Mouse (Mus musculus) forelimb bud, embryonic 11.5 days (tissue): ENCODE measurements at regions not wholly inside any gene's neighbourhood (a gene's known extent, or its start where the extent isn't known, plus 50 kb on each side); places are given as distances from the start of the nearest gene placed in this dataset.
"Not testable (repeated sequence)": the region's sequence is repeated elsewhere in the genome, so short reads cannot be mapped to it uniquely, and the experiment has no call there.

ENCODE experiments used
- DNase-seq: peaks from one replicate; pipeline ENCODE4 v3.0.0-alpha.2; 2012; ENCODE audit warnings: low read depth, low spot score

DNA sequence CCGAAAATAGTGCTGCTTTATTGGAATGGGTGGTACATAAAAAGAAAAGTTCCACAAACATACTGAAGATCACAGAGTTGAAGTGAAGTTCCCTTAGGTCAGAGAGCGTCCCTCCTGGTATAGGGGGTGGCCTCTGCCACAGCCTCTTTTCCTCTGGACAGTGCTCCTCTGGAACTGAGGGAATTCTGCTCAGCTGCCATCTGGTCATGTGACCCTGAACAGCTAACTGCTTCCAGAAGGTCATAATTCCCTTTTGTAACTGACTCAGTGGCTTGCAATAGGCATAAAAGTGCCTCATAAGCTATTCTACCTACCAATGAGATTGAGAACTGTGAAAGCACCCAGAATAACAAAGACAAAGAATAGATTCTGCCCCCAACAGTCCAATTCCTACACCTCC, 414.4 kb downstream of the Lrig3 start:
- peak; percentile 40 for DNase-seq

DNA sequence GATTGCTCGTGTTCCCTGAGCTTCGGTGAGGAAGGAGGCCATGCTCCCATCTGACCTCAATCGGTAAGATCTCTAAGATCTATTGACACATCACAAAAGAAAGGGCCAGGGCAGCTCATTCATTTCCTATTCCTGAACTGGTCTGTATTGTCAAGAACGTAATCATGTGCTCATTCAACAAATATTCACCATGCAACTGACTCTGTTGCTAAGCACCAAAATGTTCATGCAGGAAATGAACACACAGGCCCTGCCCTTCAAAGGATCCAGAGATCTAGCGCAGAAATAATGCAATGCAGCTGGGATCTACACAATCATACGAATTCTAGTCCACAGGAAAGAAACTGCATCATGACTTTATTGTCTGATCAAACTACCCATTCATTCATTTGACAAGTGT, 413.3 kb downstream of the Lrig3 start:
- peak; percentile 52 for DNase-seq

DNA sequence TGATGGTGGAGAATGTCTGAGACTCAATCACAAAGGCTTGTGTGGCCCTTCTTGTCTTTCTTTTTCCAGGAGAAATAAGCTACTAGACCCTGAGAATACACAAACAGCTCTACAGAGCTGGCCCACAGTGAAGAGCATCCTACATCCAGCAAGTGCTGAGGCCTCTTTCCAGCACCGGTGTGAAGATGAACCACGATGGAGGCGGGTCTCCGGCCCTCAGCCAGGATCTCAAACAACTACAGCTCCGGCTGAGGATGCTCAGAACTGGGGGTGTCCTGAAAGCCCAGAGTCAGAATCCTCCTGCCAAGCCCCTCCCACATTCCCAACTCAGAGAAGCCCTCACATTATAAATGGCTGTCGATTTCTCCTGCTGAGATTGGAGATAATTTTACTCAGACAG, 407.9 kb downstream of the Lrig3 start:
- DNase-seq, result no peak

DNA sequence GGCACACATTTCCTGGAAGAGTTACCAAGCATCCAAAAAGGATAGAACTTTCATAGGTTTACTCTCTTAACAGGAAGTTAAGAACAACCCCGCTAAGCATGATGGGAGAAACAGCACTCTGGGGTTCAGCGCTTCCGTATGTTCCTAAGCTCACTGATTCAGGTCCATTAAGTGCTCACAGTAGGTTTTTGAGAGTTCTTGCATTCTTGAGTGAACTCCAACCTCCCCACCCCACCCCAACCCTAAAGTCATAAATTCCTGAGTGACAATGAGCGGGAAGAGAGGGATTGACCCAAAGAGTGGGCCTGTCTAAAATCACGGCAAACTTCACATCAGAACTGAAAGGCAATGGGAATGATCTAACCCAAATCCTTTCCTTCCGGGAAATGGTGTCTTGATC, 405.9 kb downstream of the Lrig3 start:
- no peak for DNase-seq

DNA sequence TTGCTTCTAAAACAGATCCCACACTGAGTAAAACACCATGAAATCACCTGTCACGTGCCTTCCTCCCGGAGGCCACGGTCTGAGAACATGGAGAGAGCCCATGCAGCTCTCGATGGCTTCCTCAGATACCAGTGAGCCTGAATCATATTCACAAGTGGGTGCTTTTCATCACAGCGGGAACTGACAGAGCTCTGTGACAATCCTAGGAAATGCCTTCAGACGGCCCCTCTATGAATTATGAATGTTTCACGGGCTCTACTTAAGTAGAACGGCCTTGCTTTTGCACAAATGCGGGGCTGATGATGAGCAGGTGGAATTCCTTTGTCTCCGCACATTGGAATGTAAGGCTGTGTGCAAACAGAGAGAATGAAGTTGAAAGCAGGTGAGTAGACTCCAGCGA, 383.1 kb downstream of the Lrig3 start:
- no peak for DNase-seq

DNA sequence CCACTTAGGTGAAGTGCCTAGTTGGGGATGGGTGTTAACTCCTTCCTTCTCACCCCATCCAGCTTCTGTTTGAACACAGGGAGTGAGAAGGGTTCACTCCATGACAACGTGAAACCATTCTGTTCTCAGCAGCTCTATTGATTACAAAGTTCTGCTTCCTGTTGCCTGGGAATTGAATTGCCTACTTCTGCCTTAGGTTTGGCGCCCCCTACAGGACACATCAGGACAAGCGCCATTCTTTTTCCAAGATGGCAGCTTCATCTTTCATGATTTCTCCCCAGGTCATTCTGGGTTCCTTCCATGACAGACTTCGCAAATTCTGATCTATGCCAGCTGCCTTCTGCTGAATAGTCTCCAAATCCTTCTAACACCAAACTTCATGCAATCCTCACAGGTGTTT, 371.5 kb downstream of the Lrig3 start:
- DNase-seq, result no peak

DNA sequence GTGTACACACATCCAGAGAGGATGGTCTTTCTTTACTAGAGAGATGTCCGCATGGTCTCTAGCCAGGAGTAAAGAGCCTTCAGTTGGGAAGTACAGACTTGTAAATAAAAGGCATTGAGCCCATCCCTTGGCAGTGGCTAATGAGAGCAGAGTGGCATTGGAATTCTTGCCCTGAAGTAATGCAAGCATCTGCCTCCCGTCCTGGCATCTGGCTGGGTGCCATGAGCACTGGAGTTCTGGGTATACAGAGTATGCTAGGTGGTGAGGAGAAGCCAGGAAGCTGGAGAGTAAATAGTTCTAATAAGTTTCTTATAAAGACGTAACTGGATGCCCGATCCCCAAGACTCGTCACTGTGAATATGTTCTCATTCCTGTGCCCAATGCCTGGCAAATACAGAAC, 367.8 kb downstream of the Lrig3 start:
- DNase-seq, result no peak

DNA sequence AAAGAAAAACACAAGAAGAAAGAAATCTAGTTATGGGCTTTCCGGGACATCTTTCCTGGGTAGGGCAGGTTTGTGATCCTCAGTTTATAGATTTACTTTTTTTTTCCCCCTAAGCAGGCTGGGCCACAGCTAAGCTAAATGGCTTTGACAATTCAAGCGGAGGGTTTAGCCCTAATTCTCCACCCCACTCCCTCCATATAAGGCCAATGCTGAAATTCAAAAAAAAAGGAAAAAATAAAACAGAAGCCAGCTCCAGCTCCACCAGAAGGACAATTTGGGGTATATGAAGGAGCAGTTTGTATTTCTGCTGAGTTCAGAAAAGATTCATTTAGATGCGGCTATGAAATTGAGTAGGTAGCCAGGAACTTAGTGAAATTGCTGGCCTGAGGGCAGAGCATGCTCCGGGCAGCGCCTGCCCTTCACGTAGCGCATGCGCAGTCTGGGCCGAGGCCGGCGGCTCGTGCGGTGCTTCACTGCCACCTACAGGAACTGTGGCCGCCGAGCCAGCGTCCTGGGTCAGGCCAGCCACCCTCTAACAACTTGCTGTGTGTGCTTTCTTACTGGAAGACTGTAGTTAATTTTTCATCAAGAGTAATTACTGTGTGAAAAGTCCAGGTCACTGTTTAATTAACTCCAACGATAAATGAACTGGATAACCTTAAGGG, 364.5 kb downstream of the Lrig3 start:
- DNase-seq, result peak; percentile 89

DNA sequence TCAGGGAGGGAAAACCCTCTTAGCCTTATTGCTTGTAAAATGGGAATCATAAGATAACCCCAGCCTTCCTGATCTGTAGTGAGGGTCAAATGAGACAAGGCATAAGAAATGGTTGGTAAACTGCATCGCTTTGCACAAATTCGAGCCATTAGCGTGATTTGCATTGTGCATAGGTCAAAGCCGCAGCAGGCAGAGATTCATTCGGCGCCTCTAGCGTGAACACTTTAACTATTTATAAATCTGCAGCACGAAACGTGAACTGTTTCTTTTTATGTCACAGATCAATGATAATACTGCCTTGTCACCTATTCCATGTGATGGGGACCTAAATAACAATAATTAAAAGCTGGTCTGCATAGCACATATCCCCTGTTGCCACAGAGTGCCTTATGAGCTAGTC, 354.9 kb downstream of the Lrig3 start:
- DNase-seq, result no peak

DNA sequence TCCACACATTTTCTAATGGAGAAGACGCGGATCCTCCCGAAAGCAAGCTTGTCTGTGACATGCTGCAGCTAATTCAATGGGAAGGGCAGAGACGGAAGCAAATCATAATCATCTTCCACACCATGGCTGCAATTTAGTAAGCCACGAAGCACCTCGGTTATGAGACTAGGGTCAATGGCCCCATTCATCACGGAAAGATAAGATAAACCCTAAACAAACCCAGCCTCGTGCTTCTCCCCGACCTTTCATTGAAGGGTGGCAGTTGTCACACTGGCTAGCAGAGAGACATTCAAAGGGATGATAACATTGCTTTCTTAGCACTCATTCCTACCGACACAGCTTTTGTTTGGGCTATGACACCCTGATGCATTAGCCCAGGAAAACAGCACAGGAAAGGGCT, 353.8 kb downstream of the Lrig3 start:
- no peak for DNase-seq

DNA sequence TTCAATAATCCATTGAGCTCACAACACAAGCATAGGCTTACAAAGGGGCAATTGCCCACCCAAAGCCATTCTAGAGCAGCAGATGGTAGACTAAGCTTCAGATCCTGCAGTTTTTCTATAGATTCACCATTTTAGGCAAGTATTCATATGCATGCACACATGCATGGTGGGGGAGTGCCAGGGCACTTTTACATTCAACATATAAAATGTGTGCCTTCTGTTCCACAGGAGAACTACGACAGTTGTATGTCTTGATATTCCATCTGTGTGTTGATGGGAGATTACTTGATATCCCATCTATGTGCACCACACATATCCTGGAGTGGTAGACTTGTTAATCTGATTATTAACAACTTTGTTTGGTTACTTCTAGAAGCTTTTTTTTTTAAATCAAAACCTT, 334.0 kb downstream of the Lrig3 start:
- no peak for DNase-seq

DNA sequence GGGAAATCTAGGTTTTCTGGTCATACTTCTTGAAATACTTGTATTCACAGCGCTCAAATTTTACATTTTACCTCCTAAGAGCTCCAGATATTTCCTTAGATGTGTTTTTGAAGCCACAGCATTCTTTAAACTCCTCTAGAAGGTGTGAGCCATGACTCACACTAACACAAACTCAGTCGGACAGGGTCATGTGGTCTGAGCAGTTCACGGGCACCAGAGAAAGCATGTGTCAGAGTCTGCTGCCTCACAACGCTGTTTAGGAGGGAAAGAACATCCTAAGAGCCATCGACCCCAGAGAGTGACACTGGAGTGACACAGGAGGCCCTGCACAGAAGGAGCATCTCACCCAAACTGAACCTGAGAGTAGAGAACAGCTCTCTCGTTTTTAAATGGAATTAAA, 332.2 kb downstream of the Lrig3 start:
- no peak for DNase-seq

DNA sequence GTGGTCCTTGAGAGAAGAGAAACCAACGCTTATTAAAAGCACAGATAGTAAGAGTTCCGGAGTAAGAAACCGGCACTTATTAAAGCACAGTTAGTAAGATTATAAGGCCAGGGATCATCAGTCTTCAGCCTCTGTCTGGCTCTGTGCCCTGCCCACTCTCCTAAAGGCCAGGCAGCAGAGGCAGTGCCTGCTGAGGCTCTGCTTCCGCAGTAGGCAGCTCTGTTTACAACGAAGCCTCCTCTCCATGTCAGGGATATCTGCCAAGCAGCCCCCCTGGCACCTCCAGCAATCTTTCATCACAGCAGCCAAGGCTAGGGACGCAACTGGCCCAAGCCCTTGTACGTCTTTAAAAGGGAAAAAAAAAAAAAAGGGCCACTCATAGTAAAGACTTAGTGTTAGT, 329.9 kb downstream of the Lrig3 start:
- DNase-seq, result no peak

DNA sequence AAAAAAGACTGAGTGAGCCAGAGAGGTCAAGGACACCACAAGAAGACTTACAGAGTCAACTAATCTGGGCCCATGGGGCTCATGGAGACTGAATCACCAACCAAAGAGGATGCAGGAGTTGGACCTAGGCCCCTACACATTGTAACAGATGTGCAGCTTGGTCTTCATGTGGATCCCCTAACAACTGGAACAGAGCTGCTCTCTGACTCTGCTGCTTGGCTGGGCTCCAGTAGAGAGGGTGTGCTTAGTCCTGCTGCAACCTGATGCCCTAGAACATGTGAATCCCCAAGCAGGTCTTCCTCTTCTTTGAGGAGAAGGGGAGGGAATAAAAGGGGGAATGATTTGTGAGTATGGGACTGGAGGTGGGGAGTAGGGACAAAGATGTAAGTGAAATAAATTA, 325.8 kb downstream of the Lrig3 start:
- no peak for DNase-seq

DNA sequence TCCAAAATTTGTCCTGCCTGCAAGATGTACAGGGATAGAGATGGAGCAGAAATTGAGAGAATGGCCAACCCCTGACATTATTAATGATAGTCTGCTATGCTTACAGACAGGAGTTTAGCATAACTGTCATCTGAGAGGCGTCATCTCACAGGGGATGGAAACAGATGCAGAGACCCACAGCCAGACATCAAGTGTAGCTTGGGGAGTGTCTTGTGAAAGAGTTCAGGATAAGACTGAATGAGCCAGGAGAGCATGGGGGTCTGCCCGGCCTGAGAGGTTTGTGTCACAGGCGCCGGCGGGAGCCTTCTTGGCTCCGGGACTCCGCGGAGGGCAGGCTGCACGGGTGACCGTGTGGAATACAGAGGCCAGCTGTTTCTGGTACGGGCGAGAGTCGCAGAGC, 319.1 kb downstream of the Lrig3 start:
- not testable (repeated sequence) for DNase-seq

DNA sequence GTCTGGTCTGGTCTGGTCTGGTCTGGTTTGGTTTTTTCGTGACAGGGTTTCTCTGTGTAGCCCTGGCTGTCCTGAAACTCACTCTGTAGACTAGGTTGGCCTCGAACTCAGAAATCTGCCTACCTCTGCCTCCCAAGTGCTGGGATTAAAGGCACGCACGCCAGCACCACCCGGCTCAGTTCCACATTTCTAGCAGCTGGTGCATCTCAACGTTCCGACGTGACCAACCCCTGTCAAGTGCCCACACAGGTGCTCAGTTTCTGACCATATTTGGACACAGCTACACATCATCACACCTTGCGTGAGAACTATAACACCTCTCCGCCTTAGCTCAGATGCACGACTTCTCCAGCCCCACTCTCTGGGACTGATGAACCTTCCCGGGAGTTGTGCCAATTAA, 304.4 kb downstream of the Lrig3 start:
- no peak for DNase-seq

DNA sequence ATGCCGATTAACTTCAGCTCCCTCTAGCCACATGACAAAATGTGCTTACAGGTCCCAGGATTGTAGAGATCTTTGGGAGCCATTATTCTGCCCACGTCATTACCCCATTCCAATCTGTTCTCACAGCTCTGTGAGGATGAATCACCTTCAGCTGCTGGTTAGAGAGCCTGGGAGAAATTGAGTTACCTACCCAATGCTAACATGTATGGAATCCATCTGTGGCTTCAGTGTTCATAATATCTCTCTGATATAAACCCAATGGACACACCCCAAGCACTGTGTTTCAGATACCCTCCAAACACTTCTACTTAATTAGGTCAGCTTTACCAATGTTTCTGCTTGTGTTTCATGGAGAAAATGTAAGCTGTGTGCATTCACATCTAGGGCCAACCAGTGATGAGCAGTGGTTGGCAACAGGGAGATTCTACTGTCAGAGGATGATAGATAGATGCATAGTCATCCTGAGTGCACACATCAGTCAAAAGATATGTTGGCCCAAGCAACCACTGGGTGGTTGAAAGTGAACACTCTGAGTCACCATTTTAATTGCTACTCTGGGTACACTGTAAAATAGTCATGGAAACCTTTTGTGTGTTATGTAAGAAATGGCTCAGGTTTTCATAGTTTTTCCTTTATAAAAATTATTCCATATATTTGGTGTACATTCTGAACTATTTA, 301.5 kb downstream of the Lrig3 start:
- DNase-seq, result no peak

DNA sequence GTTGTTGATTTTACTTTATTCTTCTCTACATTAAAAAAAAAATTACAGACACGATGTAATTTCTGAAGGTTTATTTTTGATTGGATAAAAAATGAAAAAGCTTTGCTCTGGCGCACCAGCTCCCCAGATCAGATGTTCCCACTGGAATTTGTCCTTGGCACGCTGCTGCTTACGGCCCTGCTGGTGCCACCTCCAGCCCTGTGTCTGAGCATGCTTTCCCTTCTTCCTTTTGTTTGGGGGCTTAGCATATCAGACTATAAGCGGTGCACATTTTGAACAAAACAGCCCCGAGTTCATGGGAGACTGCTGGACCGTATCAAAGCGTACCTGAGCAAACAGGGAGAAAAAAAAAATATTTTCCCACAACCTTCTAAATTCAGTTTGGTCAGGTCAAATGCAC, 291.2 kb downstream of the Lrig3 start:
- no peak for DNase-seq

DNA sequence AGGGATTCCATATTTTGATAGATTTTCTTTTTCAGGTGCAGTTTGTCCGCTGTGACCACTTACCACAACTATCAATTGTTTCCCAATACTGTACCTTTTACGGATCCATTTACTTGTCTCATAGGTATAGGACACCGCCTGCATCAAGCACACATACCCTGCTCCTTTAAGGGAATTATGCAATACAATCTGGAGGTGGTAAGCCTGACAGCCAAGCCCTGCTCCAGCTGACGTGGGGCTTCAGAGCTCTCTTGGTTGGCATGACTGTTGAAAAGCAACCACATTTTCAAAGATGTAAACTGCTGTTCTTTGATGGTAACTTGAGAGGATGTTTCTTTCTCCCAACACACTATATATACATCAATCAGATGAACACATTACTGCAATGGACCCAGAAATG, 288.2 kb downstream of the Lrig3 start:
- no peak for DNase-seq

DNA sequence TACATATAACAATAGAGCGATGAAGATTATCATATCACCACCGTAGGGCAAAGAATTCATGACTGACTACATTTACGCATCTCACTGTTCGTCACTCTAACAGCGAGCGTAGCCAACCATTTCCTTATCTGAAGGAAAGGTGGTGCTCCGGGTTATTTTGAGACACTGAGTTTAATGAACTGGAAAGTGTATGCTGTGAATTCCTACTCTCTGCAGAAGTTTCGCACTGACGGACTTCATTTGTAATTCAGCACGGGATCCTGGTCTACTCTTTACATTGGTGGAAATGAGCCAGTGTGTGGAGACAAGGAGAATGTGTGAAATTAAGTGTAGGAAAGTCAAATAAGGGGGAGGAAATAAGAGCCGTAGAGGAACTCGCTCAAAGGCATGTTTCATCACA, 283.2 kb downstream of the Lrig3 start:
- no peak for DNase-seq

DNA sequence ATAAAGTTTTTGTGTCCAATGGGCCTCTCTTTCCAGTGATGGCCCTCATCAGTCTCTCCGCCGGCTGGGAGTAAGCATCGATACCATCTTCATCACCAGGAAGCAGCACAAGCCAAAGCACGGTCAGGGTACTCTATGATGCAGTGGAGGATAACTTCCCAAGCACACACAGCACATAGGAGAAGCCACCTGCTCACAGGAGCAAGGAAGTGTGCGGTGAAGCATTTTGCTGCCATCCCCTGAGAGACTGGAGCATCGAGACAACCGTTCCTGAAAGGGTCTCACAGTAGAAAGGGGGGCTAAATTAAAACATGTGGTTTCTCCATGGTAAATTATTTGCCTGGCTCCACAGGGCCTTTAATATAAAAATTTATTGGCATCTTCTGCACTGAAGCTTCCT, 277.1 kb downstream of the Lrig3 start:
- no peak for DNase-seq

DNA sequence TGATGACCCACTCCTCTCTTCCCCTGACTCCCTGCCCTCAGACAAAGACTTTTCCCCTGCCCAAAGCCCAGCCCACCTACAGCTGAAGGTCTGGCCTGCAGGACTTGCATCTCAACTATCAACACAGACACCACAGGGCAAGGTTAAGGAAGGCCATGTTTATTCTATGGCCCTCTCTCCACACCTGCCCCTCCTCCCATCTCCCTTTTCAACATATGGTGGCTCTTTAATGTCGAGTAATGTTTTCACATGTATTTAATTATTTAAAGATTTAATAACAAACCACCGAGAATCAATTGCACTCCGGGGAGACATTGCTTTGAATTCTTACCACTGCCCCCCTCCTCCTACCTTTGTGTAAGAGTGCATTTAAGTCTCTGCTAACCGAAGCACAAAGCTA, 273.6 kb downstream of the Lrig3 start:
- DNase-seq, result peak; percentile 28
